Mouse (Mus musculus) kidney, embryonic 14.5 days (tissue): ENCODE data around the gene Vav1. TPM values are rescaled to one million over a fixed set of nuclear protein-coding genes. Genes with fewer than 3 reads are reported as not detected.
"Not testable (repeated sequence)": the region's sequence is repeated elsewhere in the genome, so short reads cannot be mapped to it uniquely, and the experiment has no call there.

Experiments
- ATAC-seq: fragments of 200-750 bp; cut with Nextera tagmentation; 2 replicates; pipeline ENCODE4 v1.8.0; 2017; ENCODE audit warnings: moderate number of reproducible peaks, mild to moderate bottlenecking, moderate TSS enrichment, moderate library complexity; ENCODE audit not compliant: low FRiP score, low TSS enrichment
- H3K27ac ChIP-seq: fragments of 300-500 bp; sonication (generic); 2 replicates; pipeline ENCODE4 v1.5.1; 2014; ENCODE audit warnings: low read depth, mild to moderate bottlenecking, low read length, moderate library complexity, mixed read lengths
- H3K27me3 ChIP-seq: fragments of 300-500 bp; sonication (generic); 2 replicates; pipeline ENCODE4 v1.6.1; 2014; ENCODE audit warnings: mild to moderate bottlenecking, low read length; ENCODE audit not compliant: control insufficient read depth, insufficient read depth
- H3K36me3 ChIP-seq: fragments of 300-500 bp; sonication (generic); 2 replicates; pipeline ENCODE4 v1.6.1; 2014; ENCODE audit warnings: low read length, mixed read lengths; ENCODE audit not compliant: control insufficient read depth, insufficient read depth
- H3K4me1 ChIP-seq: fragments of 300-500 bp; sonication (generic); 2 replicates; pipeline ENCODE4 v1.6.1; 2014; ENCODE audit warnings: low read length, mixed read lengths; ENCODE audit not compliant: control insufficient read depth, insufficient read depth
- H3K4me2 ChIP-seq: fragments of 300-500 bp; sonication (generic); replicated peaks from 2 replicates; pipeline ENCODE4 v1.6.1; 2014; ENCODE audit warnings: low read depth, mild to moderate bottlenecking, low read length
- H3K4me3 ChIP-seq: fragments of 300-500 bp; sonication (generic); 2 replicates; pipeline ENCODE4 v1.5.1; 2014; ENCODE audit warnings: mild to moderate bottlenecking, low read length
- H3K9ac ChIP-seq: fragments of 300-500 bp; sonication (generic); 2 replicates; pipeline ENCODE4 v1.6.1; 2014; ENCODE audit warnings: low read depth, mild to moderate bottlenecking, low read length, moderate library complexity
- H3K9me3 ChIP-seq: fragments of 300-500 bp; sonication (generic); 2 replicates; pipeline ENCODE4 v1.6.1; 2016; ENCODE audit warnings: low read length; ENCODE audit not compliant: control insufficient read depth
- WGBS: fragments of 180-500 bp; shearing (Covaris S2); extraction: QIAGEN DNeasy Blood & Tissue Kit; methylation state at CpG from one replicate; pipeline ENCODE4 v1.1.7; 2014; 5-methylcytosine and 5-hydroxymethylcytosine counted together
- polyA plus RNA-seq: library from polyadenylated mRNA; unstranded; fragments of >200 nt; fragmentation: Nextera tagmentation; extraction: Ambion mirVana; gene quantifications from 2 replicates; pipeline ENCODE4 v1.2.1, GENCODE M21; 2014

The Vav1 gene
- polyA plus RNA-seq, 1 experiment from 2014 or later: 1.7 TPM

- Histone ChIP-seq H3K27me3 (peaks cover 10% of the 10 kb centered on the region; the same call in 1 of the 2 replicates), H3K36me3 (no peaks in the 10 kb centered on the region), H3K4me1 (0 out of 2 replicates have a peak, but pooled peaks cover 5% of the 10 kb centered on the region), H3K4me2 (no peak overlapping the region), H3K4me3 (no peak overlapping the region), H3K9me3 (no peaks in the 10 kb centered on the region), H3K27ac (no peak overlapping the region), H3K9ac (no peak overlapping the region)
- WGBS: 30% methylated on average over 7 of the region's 7 CpGs
- ATAC-seq: no peak
Observed at GRCm38 (mm10) chr17:57273846-57274245, 5.1 kb upstream of the Vav1 start.

GRCm38 (mm10) chr17:57274686-57275085, 4.2 kb upstream of the Vav1 start:
- ATAC-seq: no peak
- Histone ChIP-seq H3K9ac (peak overlapping the region; percentile 47; the same call in 1 of the 2 replicates), H3K27me3 (peaks cover 10% of the 10 kb centered on the region; the same call in 1 of the 2 replicates), H3K36me3 (no peaks in the 10 kb centered on the region), H3K4me3 (peak overlapping the region; percentile 49), H3K27ac (no peak overlapping the region), H3K4me1 (0 out of 2 replicates have a peak, but pooled peaks cover 5% of the 10 kb centered on the region), H3K9me3 (no peaks in the 10 kb centered on the region), H3K4me2 (peak overlapping the region; percentile 75)
- WGBS: 4% methylated on average over 15 of the region's 15 CpGs

- Histone ChIP-seq H3K36me3 (no peaks in the 10 kb centered on the region), H3K4me3 (peak overlapping the region; percentile 49), H3K9ac (peak overlapping the region; percentile 47; the same call in 1 of the 2 replicates), H3K27ac (no peak overlapping the region), H3K27me3 (peaks cover 10% of the 10 kb centered on the region; the same call in 1 of the 2 replicates), H3K9me3 (no peaks in the 10 kb centered on the region), H3K4me1 (0 out of 2 replicates have a peak, but pooled peaks cover 5% of the 10 kb centered on the region), H3K4me2 (peak overlapping the region; percentile 75)
- ATAC-seq: peak; percentile 90
- 1% methylated on average over 51 of the region's 53 CpGs for WGBS
Observed at GRCm38 (mm10) chr17:57275111-57275996, 3.5 kb upstream of the Vav1 start.

GRCm38 (mm10) chr17:57275997-57276351, 2.9 kb upstream of the Vav1 start:
- ATAC-seq: peak; percentile 17; the same call in 1 of the 2 replicates
- WGBS: under 1% methylated on average over 13 of the region's 13 CpGs
- H3K27me3 ChIP-seq: peaks cover 10% of the 10 kb centered on the region; the same call in 1 of the 2 replicates

GRCm38 (mm10) chr17:57276634-57277121, 2.2 kb upstream of the Vav1 start:
- peak overlapping the region; percentile 49 for H3K4me3 ChIP-seq
- H3K9ac ChIP-seq: peak overlapping the region; percentile 25; the same call in 1 of the 2 replicates
- H3K36me3 ChIP-seq: no peaks in the 10 kb centered on the region
- under 1% methylated on average over 20 of the region's 20 CpGs for WGBS
- 0 out of 2 replicates have a peak, but pooled peaks cover 5% of the 10 kb centered on the region for H3K4me1 ChIP-seq
- peak; percentile 39; the same call in 1 of the 2 replicates for ATAC-seq
- H3K4me2 ChIP-seq: peak overlapping the region; percentile 75
- peaks cover 10% of the 10 kb centered on the region; the same call in 1 of the 2 replicates for H3K27me3 ChIP-seq
- no peaks in the 10 kb centered on the region for H3K9me3 ChIP-seq
- H3K27ac ChIP-seq: no peak overlapping the region

More at GRCm38 (mm10) chr17:57275997-57276351, 2.9 kb upstream of the Vav1 start:
- peak overlapping the region; percentile 25; the same call in 1 of the 2 replicates for H3K9ac ChIP-seq
- H3K4me3 ChIP-seq: peak overlapping the region; percentile 49
- peak overlapping the region; percentile 75 for H3K4me2 ChIP-seq
- no peak overlapping the region for H3K27ac ChIP-seq
- no peaks in the 10 kb centered on the region for H3K36me3 ChIP-seq
- H3K4me1 ChIP-seq: 0 out of 2 replicates have a peak, but pooled peaks cover 5% of the 10 kb centered on the region
- no peaks in the 10 kb centered on the region for H3K9me3 ChIP-seq

- H3K9me3 ChIP-seq, H3K4me2 ChIP-seq, H3K36me3 ChIP-seq, H3K4me3 ChIP-seq, ATAC-seq, H3K27ac ChIP-seq, H3K4me1 ChIP-seq, H3K9ac ChIP-seq: not testable (repeated sequence)
- H3K27me3 ChIP-seq: peaks cover 10% of the 10 kb centered on the region; the same call in 1 of the 2 replicates
- WGBS: 88% methylated on average over 4 of the region's 5 CpGs
Observed at GRCm38 (mm10) chr17:57277598-57278261, 1.2 kb upstream of the Vav1 start.

GRCm38 (mm10) chr17:57278537-57278936, 363 bp upstream of the Vav1 start:
- 89% methylated on average over 2 of the region's 2 CpGs for WGBS
- no peak for ATAC-seq
- Histone ChIP-seq H3K4me2 (no peak overlapping the region), H3K27me3 (peaks cover 10% of the 10 kb centered on the region; the same call in 1 of the 2 replicates), H3K27ac (no peak overlapping the region), H3K9ac (no peak overlapping the region), H3K9me3 (no peaks in the 10 kb centered on the region), H3K36me3 (no peaks in the 10 kb centered on the region), H3K4me3 (no peak overlapping the region), H3K4me1 (0 out of 2 replicates have a peak, but pooled peaks cover 5% of the 10 kb centered on the region)

GRCm38 (mm10) chr17:57279591-57280224, 808 bp downstream of the Vav1 start:
- H3K36me3 ChIP-seq: no peaks in the 10 kb centered on the region
- peaks cover 6% of the 10 kb centered on the region; the same call in 1 of the 2 replicates for H3K27me3 ChIP-seq
- no peak overlapping the region for H3K4me3 ChIP-seq
- 64% methylated on average over 9 of the region's 9 CpGs for WGBS
- H3K27ac ChIP-seq: no peak overlapping the region
- no peak overlapping the region for H3K4me2 ChIP-seq
- 0 out of 2 replicates have a peak, but pooled peaks cover 5% of the 10 kb centered on the region for H3K4me1 ChIP-seq
- no peaks in the 10 kb centered on the region for H3K9me3 ChIP-seq
- ATAC-seq: no peak
- H3K9ac ChIP-seq: no peak overlapping the region
